Mouse (Mus musculus) NIH3T3 (cell line): ENCODE data around the gene Col5a1.

Source experiments
- DNase-seq: peaks from one replicate; pipeline ENCODE4 v3.0.0-alpha.2; 2012; ENCODE audit warnings: low read depth

Col5a1 gene

GRCm38 (mm10) chr2:27973840-27974239 lies 87.6 kb downstream of the Col5a1 start:
- DNase-seq: peak; percentile 76

DNA sequence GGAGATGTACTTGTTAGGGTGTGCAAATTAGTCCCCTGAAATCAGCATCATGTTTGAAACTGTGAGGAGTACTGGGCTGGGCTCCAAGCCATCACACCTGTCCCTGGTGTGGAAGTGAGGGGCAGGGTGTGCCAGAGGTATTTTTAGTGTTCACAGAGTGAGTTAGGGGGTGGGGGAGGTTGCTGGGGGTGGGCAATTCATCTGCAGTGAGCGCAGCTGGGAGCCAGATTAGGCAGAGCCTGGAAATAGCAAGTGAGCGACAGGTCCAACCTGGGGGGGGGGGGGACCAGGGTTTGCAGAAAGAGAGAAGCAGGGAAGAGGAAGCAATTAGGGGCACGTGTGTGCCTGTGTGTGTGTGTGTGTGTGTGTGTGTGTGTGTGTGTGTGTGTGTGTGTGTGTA lies 89.6 kb downstream of the Col5a1 start:
- no peak for DNase-seq

- no peak for DNase-seq
Observed at GRCm38 (mm10) chr2:27976512-27976911, 90.3 kb downstream of the Col5a1 start.

GRCm38 (mm10) chr2:27981066-27981465 lies 94.8 kb downstream of the Col5a1 start:
- DNase-seq: no peak

DNA sequence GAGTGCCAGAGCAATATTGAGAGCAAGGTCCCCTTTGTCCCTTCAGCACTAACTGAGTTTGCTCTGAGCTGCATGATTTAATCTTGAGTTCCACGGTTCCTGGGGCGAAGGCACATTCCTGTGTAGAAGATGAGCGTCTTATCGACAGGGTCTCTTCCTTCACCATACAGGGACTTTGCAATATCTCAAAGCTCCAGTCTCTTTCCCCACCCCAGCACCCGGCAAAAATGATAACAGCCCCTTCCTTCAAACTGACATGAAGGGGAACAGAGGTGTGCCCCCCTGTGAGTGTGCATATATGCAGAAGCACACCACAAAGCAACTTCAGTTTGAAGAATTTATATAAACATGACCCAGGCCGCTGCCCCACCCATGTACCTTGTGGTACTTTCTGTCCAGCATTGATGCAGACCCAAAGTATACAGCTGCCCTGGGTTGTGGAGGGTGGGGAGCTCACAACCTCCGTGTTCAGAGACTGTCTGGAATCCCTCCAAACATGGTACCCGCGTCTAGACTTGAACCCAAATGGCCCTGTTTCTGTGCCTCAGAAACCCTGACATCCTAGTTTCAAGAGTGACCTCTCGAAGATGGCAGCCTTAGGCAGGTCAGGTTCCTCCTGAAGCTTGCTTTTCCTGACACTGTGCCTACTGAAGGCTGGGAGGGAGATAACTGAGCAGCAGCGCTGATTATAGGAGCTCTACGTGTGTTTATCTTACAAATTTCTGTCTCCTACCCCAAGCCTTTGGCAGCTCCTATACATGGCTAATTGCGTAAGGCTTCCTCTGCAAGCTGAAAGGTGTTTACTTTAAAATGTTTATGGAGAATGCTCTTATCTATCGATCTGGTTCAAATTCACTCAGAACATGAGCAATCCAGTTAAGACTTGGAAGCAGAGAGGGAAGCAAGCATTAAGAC lies 95.7 kb downstream of the Col5a1 start:
- DNase-seq: peak; percentile 56

DNA sequence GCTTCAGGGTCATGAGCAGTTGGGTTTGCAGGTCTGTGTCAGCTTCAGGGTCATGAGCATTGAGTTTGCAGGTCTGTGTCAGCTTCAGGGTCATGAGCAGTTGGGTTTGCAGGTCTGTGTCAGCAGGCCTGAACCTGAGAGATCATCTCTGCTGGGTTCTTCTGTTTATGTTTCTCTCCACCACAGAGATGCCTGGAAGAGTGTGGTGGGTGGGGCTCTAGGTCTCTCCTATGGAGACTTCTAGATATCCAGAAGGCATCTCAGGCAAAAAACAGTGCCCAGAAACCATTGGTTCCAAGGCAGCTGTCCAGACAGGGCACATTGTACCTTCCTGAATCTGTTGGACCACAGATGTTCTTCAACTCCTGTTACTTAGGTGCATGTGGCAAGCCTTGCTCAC lies 96.9 kb downstream of the Col5a1 start:
- DNase-seq: no peak

GRCm38 (mm10) chr2:27983884-27984283 lies 97.7 kb downstream of the Col5a1 start:
- peak; percentile 42 for DNase-seq

GRCm38 (mm10) chr2:27986751-27987150 lies 100.5 kb downstream of the Col5a1 start:
- no peak for DNase-seq

DNA sequence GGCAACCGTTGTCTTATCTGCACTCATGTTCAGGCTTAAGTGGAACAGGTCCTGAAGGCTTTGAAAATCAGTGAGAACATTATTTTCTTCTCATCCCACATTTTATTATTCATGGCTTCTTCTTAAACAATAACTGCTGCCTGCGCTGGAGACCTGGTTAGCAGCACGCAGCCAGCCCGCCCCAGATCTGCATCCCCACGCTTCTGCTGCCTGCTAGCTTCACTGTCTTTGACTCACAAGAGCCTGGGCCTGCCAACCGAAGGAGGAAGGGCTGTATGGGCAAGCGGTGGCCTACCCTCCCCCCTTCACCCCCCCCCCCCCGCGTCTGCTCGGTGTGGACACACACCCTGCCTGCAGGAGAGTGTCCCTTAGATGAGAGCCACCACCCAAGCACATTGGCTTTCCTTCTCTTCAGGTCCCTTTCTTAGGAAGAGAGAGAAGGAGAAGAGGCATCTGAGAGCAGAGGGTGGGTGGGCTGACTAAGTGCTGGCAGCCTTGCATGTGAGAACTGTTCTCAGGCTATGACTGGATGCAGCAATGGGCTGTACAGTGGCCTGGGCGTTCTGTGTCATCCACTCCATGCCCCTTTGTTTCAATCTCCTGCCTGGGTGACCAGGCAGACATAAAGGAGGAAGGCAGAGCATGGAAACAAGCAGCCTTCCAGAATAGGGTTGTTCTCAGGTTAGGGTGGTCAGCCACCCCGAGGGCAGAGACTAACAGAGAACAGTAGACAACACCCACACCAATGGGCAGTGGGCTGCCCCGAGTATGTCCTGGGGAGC lies 104.4 kb downstream of the Col5a1 start:
- no peak for DNase-seq

- no peak for DNase-seq
Observed at GRCm38 (mm10) chr2:27993416-27993815, 107.2 kb downstream of the Col5a1 start.

- no peak for DNase-seq
Observed at GRCm38 (mm10) chr2:27999996-28000583, 113.9 kb downstream of the Col5a1 start.

DNA sequence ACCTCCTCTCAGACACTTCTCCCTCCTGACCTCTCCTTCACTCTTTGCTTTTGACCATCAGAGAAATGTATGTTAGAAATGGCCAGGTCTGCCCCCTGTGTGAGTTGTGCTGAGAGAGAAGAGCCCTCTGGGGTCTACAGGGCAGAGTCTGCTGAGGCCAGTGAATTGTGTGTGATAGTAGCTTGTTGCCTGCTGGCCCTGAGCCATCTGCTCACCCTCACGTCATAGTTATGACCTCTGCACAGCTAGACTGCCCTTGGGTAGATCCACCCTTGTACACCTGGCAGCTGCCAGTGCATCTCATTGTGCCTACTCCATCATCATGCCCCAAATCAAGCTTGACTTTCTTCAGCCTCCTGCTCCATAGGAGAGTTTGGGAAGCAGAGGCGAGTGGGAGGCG lies 114.4 kb downstream of the Col5a1 start:
- no peak for DNase-seq

DNA sequence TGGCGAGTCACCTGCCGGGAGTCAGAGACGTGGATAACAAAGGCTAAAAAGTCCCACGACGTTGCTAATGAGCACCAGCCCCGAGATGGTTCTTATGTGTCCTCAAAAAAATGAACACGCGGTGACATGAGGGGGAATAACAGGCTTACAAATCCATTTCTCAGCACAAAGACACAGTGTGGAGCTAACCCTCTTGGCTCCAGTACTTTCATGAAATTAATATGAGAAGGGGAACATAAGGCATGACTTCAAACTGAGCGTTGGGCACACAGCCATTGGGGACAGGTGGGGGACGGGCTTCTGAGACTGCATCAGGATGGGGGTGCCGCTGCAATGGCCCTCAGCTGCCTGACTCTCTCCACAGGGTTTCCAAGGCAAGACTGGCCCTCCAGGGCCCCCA lies 115.0 kb downstream of the Col5a1 start:
- no peak for DNase-seq

- no peak for DNase-seq
Observed at GRCm38 (mm10) chr2:28005187-28005586, 119.0 kb downstream of the Col5a1 start.

DNA sequence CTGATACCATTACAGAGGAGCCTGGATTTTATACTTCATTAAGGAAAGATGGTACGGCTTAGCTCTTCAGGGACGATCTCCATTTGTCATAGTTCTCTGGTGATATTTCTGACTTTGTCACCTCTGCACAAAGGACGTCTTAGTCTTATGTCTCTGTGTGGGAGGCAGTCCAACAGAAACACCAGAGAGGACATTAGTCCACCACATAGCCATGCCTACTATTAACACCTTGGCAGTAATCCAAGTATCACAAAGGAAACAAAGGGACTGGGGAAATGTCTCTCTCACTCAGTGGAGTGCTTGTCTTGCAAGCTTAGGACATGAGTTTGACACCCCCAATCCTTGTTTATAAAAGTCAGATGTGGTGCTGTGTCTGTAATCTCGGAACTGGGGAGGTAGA lies 122.0 kb downstream of the Col5a1 start:
- no peak for DNase-seq

GRCm38 (mm10) chr2:28012367-28012766 lies 126.1 kb downstream of the Col5a1 start:
- no peak for DNase-seq

DNA sequence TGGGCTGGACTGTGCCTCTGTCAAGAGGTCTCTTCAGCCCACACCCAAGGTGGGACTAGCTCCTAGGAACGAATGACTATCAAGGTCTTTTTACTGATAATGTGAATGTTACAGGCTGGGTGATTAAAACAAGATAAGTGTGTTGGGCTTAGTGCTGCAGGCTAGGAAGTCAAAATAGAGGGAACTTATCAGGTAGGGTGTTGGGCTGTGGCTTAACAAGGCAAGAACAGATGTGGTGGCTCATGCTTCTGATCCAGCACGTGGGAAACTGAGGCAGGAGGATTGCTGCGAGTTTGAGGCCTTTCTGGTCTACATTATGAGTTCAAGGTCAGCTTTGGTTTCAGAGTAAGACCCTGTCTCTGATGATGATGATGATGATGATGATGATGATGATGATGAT lies 128.6 kb downstream of the Col5a1 start:
- DNase-seq: no peak

- DNase-seq: no peak
Observed at GRCm38 (mm10) chr2:28024416-28024815, 138.2 kb downstream of the Col5a1 start.

GRCm38 (mm10) chr2:28025776-28026175 lies 139.6 kb downstream of the Col5a1 start:
- no peak for DNase-seq

GRCm38 (mm10) chr2:28031860-28032259 lies 145.6 kb downstream of the Col5a1 start:
- DNase-seq: peak; percentile 16

GRCm38 (mm10) chr2:28032469-28032868 lies 146.2 kb downstream of the Col5a1 start:
- DNase-seq: no peak

DNA sequence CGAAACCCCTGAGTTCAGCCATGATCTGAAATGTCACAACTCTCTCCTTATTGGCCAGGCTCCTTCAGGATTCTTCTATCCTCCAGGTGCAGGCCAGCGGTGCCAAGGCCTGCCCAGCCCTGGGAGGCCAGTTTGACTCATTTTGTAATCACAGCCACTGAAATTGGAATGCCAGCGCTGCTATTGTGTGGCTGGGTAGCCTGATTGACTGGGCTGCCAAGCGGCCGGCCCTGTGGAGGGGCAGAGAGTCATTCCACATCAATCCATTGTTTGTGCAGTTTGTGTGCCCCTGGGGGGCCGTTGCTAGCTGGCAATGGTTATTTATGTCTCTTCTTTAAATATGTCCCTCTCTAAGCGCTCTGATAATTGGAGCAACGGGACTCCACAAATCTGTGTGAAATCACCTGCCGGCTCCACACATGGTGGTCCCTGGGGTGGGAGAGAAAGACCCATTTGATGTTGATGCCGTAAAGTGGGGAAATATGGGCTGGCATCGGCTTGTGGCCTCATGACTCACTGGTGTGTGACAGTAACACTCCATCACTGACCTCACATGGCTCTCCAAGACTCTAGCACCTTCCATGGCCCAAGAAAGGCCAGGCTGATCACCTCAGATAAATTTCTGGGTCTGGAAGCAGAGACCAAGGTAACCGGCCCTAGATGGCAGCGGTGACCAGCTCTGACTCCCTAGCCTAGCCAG lies 147.9 kb downstream of the Col5a1 start:
- peak; percentile 15 for DNase-seq
